1 mouse cellular context compared by ENCODE assay signal in genomic region chr19:4124432-4124831, GRCm38 (mm10).
TF ChIP-seq lines count a peak whose summit lies in the region.

No protein-coding gene starts in this region.

TF ChIP-seq in CH12.LX, 34 proteins besides CTCF, POLR2A, EP300 and RAD21 (continued from another document):
- TF ChIP-seq NELFE (IDR thresholded peaks at IDR 0.05; ENCODE audit: low read depth, low read length) (no peak), ETS1 (conservative IDR thresholded peaks at IDR 0.05; ENCODE audit: low read depth, low read length) (no peak), MEF2A (IDR thresholded peaks at IDR 0.05; ENCODE audit: borderline replicate concordance, low read depth, low read length) (no peak), ZKSCAN1 (IDR thresholded peaks at IDR 0.05; ENCODE audit: borderline replicate concordance, low read depth, low read length) (no peak), MAFK (IDR thresholded peaks at IDR 0.05; ENCODE audit: insufficient replicate concordance, low read length) (no peak)
